Mouse (Mus musculus) stomach, postnatal 0 days (tissue): ENCODE results near the gene Olfr393.

ENCODE experiments used
- CTCF ChIP-seq: IDR thresholded peaks from 2 replicates; pipeline ENCODE4 v1.5.1; 2016; ENCODE audit warnings: antibody characterized with exemption, low read depth, mild to moderate bottlenecking, moderate library complexity
- EP300 ChIP-seq: optimal IDR thresholded peaks from 2 replicates; pipeline ENCODE3; 2016; ENCODE audit warnings: antibody characterized with exemption

DNA sequence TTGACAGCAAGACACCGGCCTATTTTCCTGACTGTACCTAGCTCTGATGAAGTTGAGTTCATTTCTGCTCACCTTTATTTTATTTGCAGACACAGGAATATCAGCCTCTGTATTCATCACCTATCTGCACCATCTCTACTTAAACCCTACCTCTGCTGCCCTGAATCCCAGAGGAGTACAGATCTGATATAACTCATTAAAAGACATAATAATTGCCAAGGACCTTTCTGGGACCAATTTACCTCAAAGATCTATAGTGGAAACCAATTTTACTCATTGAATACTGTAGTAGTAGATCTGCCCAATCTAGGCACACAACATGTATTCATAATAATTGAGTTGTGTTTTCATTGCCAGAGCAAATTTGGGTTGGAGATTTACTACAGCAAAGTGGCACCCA is 39.4 kb upstream of the Olfr393 start, which contains the start of gene Olfr394:
- no peak for TF ChIP-seq CTCF
- TF ChIP-seq EP300 = no peak
